Mouse (Mus musculus): ENCODE data around the gene Rassf5.
A peak's percentile ranks its signal among the peaks of the same experiment; 100 is the strongest.

The Rassf5 gene

DNA sequence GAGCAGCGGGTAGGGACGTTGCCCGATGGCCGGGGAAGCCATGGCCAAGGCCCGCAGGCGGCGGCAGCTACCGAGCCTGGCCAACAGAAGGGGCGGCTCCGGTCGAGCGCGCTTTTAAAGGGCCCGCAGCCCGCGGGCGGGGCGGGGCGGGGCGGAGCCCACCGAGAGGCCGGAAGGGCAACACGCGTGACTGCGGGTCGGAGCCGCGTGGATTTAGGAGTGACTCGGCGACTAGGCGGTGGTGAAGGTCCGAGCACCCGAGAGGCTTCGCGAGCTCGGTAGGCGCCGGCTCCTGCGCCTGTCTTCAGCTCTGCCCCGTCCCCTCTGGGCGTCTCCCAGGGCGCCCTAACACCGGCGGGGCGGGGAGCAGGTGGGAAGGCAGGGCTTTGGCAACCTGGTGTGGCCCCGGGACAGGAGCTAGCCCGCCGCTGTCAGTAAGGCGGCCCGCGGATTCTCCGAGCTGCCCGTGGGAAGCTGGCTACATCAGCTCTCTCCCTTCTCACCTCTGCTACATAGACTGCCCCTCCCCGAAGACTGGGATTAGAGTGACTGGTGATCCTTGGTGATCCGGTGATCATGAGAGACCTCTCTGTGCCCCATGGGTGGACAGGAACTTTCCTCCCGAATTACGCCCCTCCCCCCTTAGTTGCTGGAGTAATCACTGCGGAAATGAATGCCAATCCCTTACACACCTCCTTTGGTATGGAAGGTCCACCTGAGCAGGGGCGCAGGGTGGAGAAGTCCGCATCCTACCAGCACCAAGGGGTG is at the start of gene Rassf5:
Rassf5 (minus strand) TSS at position 170 of the 768 bp plus-strand sequence.
- DNase-seq, result peak; percentile 62

DNA sequence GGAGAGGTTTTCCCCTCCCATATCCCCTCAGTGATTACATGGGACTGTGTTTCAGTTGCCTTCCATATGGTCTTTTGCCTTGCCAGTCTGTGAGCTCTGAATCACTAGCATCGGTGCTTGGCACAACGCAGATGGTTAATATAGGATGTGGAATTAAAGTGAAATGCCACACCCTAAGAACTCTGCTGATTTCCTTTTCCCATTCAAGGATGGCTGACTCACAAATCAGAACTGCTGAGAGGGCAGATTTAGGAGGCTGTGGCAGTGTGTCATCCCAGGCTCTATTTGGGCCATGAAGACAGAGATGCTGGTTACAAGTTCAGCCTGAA is 48.8 kb upstream of the Rassf5 start:
- DNase-seq, result peak; percentile 51

DNA sequence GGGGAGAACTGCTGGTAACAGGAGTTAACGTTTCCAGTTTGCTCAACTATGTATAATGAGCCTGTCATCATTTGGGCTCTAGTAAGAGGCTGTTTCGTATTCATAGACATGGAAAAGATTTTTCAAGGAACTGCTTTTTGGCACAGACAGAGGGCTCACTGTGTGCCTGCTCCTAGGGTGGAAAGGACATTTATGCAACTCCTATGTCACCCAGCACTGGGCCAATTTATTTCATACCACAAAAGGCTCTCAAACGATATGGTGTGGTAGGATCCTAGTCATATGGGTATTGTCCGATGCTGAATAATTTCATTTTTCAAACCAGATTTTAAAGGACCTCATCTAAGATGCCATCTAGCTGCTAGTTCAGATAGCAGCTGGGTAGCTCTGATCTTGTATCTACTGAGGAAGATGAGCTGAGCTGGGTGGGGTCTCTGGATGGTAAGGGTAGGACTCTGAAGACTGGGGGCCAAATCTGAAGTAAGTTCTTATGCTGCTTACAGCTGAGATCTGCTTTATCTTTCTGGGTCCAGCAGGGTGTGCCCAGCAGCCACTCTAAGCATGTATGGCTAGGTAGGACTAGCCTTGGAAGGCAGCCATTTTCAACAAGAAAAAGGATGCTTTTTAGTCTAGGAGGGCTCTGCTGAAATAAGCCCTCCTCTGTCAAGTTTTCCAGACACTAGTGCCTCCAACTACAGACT is 48.3 kb upstream of the Rassf5 start:
- no peak for DNase-seq

DNA sequence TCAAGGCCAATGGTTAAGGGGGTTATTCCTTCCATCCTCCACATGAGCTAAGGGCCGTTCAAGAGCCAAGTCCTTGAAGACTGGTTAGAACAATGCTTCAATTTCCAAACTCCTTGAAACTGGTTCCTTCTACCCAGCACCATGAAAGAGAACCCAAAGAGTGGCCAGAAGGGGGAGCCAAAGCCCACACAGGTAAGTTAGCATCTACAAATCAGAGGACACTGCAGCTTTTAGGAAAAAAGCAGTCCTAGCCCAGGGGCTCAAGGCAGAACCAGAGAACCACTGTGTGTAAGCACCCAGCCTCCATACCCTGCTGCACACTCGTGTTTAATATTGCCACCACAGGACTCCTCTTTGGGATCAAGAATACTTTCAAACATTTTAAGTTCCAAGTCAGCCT is 45.6 kb upstream of the Rassf5 start:
- peak; percentile 62 for DNase-seq

DNA sequence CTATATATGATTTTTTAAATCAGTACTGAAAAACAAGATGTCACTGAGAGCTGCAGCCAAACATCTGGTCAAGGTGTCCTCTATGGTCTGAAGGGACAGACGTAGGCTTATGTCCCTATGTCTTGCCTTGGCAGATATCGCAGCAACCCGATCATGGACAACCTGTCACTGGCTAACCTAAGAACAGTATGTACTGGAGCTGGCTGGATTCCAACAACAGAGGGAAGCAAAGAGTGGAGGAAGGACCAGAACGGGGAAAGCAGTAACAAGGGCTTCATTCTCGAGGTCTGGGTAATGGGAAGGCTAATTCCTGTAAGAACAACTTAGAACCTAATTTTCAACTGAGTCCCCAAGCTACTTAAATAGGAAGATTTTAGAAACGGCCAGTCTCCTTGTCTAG is 43.9 kb upstream of the Rassf5 start:
- DNase-seq, result no peak

DNA sequence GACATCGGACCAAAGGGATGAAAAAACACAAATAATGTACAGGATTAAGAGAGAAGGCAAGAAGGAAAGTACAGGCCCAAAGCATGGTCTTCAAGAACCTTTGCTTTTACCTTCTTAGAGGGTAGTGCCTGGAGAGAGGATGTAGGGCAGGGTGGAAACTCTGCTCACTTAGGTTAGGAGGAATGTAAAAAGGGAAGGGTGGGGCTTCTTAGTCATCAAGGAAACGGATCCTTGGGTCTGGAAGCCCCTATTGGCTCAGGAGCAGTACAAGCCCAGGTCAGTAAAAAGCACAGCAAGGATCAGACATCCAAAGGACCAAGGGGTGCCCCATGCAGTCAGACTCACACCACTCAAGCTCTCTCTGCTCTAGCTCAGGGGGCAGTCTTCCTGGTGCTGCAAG is 42.2 kb upstream of the Rassf5 start:
- no peak for DNase-seq

DNA sequence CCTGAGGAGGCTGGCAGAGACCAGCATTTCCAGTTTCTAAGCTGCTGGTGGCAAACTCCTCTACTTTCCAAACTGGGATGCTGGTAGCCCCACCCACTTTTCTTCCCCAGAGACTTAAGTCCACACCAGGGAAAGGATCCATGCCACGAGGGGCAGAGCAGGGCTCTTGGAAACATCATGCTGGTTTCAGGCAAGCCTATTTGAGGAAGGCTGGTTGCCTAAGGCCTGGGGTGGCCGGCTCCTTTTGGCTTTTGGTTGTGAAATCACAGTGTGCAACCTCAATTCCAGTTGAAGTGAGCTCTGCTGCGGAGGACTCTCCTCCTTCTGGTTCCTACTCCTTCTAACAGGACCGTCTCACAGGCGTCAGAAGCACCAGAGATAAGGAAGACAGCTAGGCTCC is 41.7 kb upstream of the Rassf5 start:
- no peak for DNase-seq

DNA sequence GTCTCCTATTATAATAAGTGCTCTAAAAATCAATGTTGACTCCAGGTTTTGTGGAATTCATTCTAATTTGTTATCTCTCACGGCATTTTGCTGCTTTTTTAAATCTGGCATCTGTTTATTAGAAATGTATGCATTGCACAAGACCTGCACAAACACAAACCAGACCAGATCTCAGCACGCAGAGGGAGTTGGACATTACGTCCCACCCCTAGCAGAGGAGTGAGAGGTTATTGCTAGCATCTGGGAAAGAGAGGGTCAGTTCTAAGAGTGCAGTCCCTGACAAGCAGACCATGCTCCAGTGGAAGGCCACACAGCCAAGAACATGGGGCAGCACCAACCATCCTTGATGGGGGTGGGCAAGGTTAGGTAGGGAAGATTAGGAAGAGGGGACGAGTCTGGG is 39.6 kb upstream of the Rassf5 start:
- no peak for DNase-seq

DNA sequence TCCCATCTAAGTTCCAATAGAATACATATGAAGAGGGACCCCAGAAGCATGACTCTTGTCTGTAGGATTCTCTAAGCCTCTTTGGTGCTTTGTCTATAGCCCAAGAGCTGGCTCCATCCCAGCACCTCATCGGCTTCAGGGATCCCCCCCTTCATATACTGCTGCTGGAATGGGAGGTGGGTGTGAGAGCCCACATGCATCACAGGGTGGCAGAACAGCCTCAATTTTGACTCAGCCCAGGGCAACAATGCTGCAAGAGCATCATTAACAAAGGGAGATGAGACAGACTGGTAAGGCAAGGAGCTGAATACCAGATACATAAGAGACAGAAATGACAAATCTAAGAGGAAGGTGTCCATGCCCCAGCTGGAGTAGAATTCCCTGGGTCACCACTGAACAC is 39.1 kb upstream of the Rassf5 start:
- no peak for DNase-seq

DNA sequence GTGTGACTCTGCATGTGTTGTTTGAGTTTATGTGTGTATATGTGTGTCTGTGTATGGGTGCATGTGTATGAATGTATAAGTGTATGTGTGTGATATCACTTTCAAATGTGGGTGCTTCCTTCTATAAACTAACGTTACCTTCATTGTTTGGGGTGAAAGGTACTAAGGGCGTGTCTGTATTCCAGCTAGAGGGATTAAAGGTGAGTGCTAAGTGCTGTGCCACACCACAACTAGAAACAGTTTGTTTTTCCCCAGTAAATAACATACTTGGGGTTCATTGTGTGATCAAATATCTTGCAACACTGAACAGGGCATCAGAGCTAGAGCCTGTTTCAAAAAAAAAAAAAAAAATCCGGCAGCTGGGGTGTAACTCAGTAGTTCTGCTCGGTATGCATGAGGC is 36.7 kb upstream of the Rassf5 start:
- DNase-seq, result no peak

DNA sequence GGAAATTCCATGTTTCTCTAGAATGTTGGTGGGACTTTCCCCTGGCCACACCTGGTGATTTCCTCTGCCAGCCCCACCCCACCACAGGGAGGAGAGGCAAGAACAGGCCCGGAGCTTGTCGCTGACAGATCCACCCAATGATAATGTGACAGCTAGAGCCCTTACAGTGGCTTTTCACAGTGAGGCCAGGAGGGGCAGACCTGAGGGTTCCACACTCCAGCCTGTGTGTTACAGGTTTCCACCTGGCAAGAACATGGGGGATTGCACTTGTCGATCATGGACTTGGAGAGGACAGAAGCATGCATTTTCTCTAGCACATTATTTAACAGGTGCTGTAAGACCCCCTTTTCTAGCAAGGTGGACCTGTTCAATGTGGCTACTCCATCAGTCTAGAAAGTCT is 35.2 kb upstream of the Rassf5 start:
- no peak for DNase-seq

DNA sequence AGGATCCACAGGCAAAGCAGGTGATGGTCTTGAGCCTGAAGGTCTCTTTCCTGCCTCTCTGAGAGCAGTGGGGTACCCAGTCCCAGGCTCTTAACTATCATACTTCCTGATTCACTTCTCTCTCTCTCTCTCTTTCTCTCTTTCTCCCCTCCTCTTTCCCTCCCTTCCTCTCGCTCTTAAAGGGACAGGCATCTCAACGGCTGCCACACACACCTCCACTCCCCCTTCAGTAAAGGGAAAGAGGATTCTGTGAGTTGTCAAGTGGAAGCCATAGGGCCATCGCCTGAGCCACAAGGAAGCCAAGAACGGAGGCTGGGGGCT is 34.4 kb upstream of the Rassf5 start, which contains the start of gene Ikbke:
Ikbke (minus strand) TSS at position 151 of the 321 bp plus-strand sequence.
- no peak for DNase-seq

DNA sequence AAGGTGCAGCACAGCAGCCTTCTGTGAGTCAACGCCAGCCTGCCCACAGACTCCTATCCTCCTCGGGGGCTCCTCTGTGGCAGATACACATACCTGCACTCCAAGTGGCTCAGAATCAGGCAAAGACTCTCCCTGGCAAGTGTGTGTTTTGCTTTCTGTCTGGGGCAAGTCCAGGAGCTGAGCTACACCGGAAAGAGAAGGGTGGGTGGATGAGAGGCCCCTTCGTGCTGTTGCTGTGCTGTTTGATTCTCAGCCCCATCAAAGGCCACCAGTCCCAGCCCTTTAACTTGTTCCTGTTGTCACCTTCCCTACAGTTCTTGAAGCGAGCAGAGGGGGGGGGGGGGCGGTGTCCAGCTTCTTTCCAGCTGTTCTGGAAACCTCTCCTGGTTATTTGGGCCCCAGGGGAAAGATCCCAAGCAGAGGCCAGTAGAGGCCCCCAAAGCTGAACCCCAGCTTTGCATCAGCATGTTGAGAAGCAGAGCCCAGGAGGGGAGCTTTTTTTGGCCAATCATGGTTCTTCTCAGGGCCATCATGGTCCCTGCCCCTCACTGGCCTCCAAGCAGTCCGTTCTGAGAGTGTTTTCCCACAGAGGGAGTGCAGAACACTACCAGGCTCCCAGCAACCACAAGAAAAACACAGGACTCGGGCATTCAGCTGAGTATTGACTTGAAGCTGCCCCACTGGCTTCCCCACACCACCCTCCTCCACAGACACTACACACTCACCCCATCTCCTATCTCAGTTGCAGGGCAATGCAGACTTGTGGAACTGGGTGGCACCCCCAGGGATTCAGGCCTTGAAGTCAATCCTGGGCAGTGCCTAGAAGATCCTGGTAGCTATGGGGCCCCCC is 33.8 kb upstream of the Rassf5 start:
- DNase-seq, result no peak

DNA sequence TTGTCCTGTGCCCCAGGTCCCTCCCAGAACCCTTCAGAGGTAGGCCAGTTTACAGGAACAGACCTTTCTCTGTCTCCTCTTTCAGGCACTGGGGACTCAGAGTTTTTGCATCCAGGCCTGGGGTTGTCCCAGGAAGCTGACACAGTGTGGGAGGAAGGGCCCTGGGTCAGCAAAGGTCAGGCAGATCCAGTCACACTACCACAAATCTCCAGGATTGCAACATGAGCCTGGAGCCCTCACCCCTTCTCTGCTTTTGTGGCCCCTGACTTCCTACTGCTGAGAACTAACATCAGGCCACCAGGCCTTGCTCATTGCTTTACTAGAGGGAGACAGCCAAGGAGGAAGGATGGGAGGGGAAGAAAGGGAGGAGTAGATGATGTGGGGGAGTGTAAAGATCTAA is 31.8 kb upstream of the Rassf5 start:
- no peak for DNase-seq

DNA sequence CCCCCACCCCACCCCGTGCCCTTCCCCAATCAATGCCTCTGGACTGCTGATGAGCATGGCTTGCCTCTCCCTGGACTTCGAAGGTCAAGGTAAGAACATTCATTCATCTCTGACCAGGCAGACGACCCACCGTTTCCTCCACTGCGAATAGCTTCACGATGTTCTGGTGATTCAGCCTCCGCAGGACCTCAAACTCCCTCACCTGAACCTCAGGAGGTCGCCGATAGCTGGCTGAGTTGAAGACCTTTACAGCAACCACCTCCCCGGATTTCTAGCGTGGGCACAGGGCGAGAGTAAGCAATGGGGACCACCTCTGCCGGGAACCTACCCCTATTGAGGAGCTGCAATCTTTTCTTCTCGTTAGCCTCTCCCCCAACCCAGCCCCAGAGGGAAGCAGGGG is 30.5 kb upstream of the Rassf5 start:
- DNase-seq, result no peak

DNA sequence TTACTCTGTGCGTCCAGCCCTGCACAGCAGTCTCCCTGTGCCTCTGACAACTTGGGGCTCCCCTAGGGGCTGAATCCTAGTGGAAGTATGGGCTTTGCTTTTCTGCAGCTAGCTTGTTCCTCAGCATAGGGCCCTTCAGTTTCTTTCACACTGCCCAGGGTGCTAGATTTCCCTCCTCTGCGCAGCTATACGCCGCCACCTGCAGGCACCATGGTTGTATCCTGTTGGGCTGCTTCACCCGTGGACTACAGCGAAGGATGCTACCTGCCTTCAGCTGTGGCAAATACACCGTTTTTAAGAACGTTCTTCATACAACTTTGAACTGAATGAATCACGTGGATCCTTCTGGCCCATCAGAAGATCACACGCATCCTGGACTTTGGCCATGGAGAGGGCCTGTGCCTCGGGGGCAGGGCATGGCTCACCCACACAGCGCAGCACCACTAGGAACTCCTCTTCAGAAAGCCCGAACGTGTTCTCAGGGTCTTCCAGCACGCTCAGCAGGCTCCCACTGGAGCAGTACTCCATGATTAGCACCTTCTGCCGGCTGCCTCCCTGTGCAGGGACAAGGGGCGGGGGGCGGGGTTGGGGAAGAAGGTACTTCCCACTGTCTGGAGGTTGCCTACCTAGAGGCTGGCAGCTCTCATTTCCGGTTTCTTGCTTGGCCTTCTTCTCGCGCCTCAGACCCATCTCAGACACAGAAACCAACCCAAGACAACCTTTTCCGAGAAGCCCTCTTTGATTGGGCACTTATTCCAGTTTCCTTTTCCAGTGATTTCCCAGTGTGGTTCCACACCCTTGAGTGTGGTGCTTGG is 29.9 kb upstream of the Rassf5 start:
- no peak for DNase-seq

DNA sequence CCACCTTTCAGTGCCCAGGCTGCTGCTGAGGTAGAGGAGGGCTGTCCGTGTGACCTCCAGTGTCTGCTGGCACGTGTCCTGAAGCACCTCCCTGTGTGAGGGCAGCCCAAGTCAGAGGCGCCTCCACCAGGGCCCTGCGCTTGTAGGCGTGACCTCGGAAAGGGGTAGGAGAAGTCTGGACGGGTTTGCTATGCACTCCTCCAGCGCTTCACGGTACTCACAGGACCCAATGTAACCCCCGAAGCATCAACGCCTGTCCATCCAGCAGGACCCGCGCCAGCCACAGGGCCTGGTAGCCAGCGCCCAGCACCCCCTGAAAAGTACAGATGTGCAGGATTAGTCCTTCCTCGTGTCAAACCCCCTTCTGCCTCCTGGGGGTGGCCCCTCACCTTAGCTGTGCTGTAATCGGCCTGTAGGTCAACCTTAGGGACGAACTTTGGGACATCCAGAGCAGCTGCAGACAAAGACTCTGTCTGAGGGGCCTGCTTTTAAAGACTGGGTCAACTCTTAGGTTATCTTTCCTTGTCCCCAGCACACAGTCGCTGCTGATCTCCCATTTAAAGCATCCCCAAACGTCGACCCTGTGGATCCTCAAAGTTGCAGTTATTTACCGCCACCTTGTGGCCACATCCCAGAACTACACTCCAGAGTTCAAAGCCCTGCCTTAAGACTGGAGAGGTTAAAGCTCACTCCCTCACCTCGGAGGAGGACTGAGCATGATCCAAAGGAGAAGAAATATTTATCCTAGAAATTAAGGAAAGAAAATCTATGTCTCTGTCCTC is 24.9 kb upstream of the Rassf5 start:
- DNase-seq, result peak; percentile 70

DNA sequence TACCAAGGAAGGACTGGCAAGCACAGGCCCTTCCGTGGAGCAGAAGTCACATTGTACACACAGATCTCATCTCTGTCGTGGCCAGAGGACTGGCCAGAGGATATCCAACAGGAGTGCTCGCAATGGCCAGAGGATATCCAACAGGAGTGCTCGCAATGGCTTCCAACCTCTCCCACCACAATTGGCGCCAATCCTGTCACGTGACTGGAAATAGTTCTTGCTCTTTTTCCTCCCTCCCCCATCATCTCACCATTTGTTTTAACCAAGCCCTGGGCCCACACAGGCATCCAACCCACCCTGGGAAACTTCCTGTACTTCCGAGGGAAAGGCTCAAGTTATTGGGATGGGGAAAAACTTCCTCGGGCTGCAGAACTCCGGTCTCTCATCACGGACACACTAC is 23.7 kb upstream of the Rassf5 start:
- no peak for DNase-seq

DNA sequence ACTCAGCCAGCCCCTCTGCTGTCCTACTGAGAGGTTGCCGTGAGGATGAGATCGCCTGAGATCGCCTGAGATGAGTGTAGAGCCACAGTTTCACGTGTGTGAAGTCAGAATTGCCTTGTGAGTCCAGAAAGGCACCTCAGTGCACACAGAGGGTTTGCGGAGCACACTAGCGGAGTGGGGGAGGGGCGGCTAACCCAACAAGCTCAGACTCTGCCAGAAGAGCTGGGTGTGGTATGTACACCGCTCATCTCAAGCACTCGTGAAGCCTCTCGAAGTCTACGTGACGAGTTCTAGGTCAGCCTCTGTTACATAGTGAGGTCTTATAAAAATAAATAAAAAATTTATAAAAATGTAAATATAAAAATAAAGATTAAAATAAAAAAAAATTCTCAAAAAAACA is 18.8 kb upstream of the Rassf5 start:
- DNase-seq, result no peak

DNA sequence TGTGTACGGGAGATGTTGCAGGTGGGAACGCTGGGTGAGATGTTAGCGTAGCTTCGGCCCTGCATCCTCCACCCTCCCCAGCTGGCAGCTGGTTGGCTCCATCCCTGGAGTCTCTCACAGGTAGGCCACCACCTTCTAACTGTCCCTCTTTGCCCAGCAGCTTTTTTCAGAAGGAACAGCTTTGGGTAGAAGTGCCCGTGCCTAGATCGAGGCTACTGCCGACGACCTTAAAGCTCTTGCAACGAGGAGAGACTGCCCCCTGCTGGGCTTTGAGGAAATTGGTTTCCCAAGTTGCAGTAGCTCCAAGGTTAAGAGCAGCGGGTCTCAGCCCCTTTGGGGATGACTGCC is 15.2 kb upstream of the Rassf5 start:
- peak; percentile 69 for DNase-seq

DNA sequence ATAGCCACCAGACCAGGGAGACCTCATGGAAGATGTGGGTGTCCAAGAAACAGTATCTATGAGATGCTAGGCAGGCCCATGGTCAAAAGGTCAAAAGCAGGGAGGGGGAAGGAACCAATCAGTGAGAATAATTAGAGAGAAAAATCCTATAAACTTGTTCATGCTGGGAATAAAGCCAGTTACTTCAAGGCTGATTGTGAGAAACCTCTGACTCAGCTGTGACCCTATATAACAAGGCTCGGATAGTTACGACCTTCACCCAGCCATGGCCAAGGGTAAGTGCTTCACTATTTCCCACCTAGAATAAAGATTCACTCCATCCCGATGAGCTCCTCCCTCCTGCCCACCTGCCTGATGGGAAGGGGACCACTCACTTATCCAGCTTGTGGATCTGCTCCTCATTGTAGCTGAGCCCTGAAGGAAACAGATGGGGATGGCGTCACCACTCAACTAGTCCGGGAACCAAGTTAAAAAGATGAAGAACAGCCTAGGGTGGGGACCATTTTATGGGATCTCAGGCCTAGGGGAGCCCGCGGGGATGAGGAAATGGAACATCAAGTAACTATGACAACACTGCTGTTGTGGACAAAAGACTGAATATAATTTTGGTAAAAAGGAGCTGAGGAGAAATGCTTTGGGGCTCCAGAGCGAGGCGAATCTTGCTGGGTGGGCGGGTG is 14.7 kb upstream of the Rassf5 start:
- DNase-seq, result no peak

DNA sequence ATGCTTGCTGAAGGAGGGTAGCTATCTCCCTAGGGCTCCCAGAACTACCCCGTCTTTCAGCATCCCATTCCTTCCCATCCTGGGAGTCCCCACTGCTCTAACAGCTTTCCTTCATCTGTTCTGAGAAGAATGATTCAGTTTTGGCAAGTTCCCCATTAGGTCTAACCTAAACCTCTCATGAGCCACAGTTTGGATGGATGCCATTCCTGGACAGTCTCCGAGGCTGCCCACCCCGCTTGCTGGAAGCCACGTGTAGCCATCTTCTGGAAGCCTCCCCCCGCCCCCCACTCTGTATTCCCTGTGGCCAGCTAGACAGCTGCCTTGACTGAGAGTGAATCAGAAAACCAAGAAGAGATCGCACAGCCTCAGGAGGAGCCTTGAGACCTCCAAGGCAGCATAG is 12.2 kb upstream of the Rassf5 start:
- DNase-seq, result no peak
